Mouse (Mus musculus) layer of hippocampus, adult 9-11 months (tissue): Measurements from ENCODE around the gene Smyd4.

Experiments used
- DNase-seq: peaks from one replicate; pipeline ENCODE4 v3.0.0; 2022

Gene Smyd4

GRCm38 (mm10) chr11:75348199-75348889 lies at the start of gene Smyd4, which contains the start of gene Rpa1:
Gene Smyd4, plus strand, starts transcription at chr11:75348433.
Gene Rpa1, minus strand, starts transcription at chr11:75348324.
- DNase-seq, result peak; percentile 95

GRCm38 (mm10) chr11:75298491-75298890 lies 49.7 kb upstream of the Smyd4 start:
- no peak for DNase-seq

DNA sequence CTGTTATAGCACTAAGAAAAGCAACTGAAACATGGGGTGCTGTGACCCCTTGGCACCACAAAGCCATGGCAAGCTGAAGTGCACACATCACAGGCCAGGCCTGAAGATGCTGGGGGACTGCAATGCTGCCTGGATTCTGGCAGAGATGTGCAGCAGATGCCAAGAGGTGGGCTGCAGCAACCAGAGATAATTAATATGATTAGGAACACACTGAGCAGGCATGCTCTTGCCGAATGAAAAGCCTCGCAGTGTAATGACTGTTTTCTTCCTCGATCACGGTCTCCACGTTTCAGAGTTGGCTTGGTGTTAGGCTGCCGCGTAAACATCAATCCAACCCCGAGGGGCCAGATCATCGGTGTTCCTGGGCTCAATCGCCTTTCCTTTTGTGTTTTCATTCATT lies 48.4 kb upstream of the Smyd4 start:
- no peak for DNase-seq

DNA sequence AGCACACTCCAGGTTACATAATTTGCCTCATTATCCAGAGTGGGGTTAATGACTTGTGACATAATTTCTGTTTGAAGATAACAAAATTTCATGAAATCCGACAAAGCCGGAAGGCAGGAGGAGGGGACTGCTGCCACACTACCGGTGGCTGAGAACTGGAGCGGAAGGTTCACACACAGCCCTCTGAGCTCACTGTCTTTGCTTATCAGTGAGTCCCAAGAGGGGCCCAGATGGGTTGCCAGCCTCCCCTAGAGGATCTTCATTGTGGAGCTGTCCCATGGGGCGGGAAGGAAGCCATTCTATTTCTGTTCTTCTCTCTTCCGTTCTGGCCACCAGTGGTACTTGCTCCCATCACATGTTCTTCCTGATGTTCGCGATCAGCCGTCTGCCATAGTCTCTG lies 47.3 kb upstream of the Smyd4 start:
- DNase-seq, result no peak

- no peak for DNase-seq
Observed at GRCm38 (mm10) chr11:75304797-75305196, 43.4 kb upstream of the Smyd4 start.

GRCm38 (mm10) chr11:75308650-75309049 lies 39.6 kb upstream of the Smyd4 start:
- peak; percentile 45 for DNase-seq

GRCm38 (mm10) chr11:75310813-75311212 lies 37.4 kb upstream of the Smyd4 start:
- DNase-seq, result no peak

- DNase-seq, result no peak
Observed at GRCm38 (mm10) chr11:75311751-75312150, 36.5 kb upstream of the Smyd4 start.

GRCm38 (mm10) chr11:75313834-75314233 lies 34.4 kb upstream of the Smyd4 start:
- peak; percentile 51 for DNase-seq

- DNase-seq, result no peak
Observed at GRCm38 (mm10) chr11:75318351-75319221, 29.6 kb upstream of the Smyd4 start.

- no peak for DNase-seq
Observed at GRCm38 (mm10) chr11:75319246-75319645, 29.0 kb upstream of the Smyd4 start.

GRCm38 (mm10) chr11:75323326-75323737 lies 24.9 kb upstream of the Smyd4 start:
- peak; percentile 47 for DNase-seq

DNA sequence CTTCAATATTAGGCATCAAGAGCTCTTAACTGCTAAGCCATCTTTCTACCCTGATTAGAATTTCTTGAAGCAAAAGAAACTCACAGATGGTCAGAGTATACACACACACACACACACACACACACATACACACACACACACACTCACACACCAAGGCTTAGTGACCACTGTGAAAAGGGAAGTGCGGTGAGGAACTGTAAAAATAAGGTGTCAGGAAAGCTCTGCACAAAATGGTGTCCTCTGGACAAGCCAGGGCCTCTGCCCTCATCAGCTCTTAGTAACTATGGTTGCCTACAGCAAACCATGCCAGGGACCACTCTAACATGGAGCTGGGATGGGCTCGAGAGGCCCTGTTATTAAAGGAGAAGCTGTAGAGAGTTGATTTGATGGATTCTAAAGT lies 23.8 kb upstream of the Smyd4 start:
- no peak for DNase-seq

DNA sequence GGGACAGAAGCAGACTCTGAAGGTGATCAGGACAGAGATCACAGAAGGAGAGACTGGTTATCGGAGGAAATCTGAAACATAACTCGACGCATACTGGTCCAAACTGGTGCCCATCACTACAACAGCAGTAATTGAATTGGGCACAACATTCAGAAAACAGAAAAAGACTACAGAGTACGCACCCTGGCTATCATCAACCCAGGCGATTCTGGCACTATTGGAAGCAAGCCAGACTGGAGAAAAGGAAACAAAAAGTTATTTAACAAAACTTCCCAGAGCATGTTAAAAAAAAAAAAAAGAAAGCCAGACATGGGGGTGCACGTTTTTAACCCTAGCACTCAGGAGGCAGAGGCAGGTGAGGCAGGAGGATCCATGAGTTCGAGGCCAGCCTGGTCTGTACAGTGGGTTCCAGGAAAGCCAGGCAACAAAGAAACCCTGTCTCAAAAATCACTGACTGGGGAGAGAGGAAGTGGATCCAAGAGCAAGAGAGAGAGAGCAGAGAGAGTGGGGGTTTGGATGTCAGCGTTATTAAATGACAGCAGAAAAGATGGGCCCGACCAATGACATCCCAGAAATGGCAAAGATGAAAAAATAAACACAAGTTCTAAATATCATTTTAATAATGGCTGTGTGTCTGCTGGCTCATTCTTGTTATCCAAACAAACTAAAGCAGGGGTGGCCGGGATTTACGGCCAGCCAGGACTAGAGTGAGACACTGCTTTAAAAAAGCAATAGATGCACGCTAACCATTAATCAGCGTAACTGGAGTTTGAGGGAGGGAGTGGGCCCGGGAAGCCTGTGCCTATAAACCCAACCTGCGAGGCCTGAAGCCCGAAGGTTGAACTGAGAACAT lies 22.9 kb upstream of the Smyd4 start:
- no peak for DNase-seq

- no peak for DNase-seq
Observed at GRCm38 (mm10) chr11:75325969-75326311, 22.3 kb upstream of the Smyd4 start.

- no peak for DNase-seq
Observed at GRCm38 (mm10) chr11:75336676-75337075, 11.6 kb upstream of the Smyd4 start.

GRCm38 (mm10) chr11:75337246-75337645 lies 11.0 kb upstream of the Smyd4 start:
- no peak for DNase-seq

- DNase-seq, result no peak
Observed at GRCm38 (mm10) chr11:75340076-75340475, 8.2 kb upstream of the Smyd4 start.

DNA sequence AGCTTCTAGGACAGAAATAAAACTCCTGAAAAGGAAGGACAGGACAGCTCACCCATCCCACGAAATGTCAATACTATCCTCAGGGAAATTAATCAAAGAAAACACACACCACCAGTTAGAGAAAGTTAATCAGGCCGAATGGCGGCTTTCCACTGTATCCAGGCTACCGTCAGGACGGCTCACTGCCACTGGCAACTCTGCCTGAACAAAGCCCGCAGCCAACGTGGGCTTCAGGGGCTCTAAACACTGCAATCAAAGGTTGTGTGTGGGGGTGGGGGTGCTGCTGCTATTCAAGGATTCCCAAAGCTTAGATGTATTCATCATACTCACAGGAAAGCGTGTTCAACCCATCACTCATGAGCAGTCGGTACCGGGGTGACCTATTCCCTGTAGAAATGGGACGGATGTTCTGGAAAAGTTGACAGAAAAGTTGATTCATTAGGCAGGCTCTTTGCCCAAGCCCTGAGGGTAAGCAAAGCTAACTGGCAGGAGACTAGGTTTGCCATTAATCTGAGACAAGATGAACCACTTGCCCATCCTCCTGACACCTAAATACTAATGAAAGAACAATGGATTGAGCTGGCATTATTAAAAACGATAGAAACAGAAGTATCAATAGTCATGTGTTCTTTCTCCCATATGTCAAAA lies 7.4 kb upstream of the Smyd4 start:
- DNase-seq, result no peak

- DNase-seq, result no peak
Observed at GRCm38 (mm10) chr11:75343096-75343495, 5.1 kb upstream of the Smyd4 start.

- no peak for DNase-seq
Observed at GRCm38 (mm10) chr11:75344163-75344562, 4.1 kb upstream of the Smyd4 start.

- no peak for DNase-seq
Observed at GRCm38 (mm10) chr11:75344716-75345115, 3.5 kb upstream of the Smyd4 start.
